Mouse (Mus musculus): ENCODE measurements around the gene Rsph3b.
A peak's percentile ranks its signal among the peaks of the same experiment; 100 is the strongest.
"Not testable (repeated sequence)": the region's sequence is repeated elsewhere in the genome, so short reads cannot be mapped to it uniquely, and the experiment has no call there.

The Rsph3b gene

DNA sequence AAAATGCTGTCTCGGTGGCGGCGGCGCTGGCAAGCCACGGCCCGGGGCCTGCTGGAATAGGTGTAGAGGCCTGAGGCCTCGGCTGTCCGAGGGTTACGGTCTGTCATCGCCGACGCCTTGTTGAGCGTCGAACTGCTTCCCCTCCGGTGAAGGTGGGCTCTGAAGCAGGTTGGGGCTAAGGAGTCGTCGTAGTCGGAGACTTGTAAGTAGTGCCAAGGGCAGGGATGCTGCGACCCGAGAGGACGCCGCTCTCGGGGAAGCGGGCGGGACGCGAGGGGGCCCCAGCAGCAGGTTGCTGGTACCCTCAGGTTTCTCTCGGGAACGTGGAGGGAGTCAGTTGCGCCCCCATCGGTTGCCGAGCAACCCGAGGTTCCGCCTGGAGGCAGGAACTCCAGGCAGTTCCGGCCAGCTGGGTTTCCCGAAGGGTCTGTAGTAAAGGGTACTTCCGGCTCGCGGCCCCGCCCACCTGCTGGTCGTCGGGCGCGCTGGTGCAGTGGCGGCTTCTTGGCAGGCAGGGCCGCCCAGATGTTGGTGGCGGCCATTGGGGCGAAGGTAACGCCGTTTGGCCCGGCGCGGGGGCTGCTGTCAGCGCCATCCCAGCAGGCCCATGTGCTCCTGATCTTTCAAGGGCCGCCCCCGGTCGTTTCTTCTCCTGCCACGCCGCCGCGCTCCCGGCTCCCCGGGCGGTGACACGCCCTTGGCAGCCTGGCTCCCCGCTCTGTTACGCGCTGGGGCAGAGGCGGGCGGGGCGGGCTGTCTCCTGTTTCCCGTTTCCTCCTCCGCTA lies at the start of gene Rsph3b:
Rsph3b (minus strand) TSS at position 699 of the 785 bp plus-strand sequence.
- DNase-seq = peak; percentile 60

DNA sequence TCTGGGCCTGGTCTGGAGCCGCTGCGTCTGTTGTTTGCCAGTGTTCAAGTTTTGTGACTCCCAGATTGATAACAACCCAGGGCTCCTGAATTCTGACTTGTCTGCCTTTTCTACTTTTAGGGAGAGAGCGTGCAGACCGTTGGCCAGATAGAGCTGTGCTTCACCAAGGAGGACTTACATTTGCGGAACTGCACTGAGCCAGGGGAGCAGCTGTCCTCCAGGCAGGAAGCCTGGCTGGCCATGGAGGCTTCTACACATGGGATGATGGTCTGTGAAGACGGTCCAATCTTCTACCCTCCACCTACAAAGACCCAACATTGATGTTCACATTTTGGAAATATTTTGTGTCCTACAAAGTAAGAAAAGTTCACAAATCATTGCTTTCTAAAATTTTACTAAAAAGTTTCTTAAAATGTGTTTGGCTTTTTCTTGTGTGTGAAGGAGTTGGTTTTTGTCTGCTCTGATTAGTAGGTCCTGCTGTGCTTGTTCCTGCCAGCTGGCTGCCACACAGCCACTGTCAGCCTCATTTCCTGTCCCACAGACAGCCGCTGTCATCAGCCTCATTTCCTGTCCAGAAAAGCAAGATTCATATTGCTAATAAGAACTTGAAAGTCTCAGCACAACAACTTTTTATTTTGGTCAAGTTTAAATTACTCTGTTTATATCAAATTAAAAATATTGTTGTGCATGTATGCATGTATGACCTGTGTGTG lies 49.5 kb upstream of the Rsph3b start:
- not testable (repeated sequence) for DNase-seq

DNA sequence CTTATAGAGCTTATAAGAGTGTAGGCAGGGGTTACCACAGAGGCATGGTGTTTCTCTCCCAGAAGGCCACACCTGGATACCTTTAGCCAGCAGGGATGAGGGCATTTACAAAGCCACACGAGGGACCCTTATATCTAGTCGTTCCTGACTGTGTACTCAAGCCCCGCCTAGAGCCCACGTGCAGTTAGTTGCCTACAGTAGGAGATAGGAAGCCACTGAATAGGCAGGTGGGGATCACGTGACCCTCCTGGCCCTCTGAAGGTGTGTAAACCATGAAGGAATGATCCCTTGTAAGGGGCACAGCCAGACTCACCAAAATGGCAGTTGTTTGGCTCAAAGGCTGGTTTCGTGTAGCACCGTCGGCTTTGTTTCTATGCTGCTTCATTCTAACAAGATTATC lies 48.3 kb upstream of the Rsph3b start:
- not testable (repeated sequence) for DNase-seq

DNA sequence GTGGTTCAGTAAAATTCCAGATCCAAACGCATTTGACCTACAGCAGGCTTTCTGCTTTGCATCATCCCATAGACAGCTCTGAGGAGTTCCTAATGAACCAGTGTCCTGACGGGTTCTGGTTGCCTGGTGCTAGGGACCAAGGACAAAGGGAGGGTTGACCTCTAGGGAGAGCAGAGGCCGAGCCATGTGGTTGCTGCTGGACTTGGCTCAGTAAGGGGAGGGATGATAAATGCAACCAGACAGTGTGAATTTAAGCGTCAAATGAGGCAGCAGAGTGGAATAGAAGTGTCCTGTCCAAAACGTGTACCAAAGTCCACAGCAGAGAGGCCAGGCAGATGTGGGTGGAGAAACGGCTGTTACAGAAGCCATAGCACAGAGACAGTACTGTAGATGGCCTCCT lies 47.0 kb upstream of the Rsph3b start:
- not testable (repeated sequence) for DNase-seq

DNA sequence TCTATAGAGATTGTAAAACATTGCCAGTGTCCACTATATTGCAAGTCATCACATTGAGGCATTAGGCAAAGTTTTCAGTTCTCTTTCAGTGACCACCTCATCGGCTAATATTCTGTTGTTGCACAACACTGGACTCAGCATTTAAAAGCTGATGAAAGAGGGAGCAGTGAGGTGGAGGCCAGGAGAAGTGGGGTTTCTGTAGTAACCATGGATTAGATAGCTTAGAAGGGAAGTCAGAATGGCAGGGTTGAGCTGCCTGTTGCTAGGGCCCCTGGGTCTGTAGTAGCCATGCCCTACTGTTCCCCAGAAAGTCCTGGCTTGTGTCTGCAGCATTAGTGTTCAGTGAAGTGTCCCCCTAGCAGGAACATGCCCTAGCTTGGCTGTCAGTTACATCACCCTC lies 37.6 kb upstream of the Rsph3b start:
- not testable (repeated sequence) for DNase-seq

DNA sequence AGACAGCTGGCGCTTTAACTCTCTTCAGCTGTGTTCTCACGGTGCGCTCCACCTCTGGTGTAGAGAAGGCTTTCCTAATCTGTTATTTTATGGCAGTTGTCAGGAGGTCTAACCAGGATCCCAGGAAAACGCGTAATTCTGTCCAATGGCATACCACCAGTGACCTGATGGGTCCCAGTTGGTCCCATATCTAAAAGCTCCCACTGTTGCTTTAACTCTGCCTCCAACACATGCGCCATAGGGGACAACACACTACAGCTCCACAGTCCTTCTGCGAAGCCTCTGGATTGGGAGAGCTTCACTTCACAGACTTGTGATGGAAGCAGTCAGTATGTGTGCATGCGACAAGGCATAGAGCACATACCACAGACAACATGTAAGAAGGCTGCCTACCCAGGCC lies 31.7 kb upstream of the Rsph3b start:
- DNase-seq = not testable (repeated sequence)

DNA sequence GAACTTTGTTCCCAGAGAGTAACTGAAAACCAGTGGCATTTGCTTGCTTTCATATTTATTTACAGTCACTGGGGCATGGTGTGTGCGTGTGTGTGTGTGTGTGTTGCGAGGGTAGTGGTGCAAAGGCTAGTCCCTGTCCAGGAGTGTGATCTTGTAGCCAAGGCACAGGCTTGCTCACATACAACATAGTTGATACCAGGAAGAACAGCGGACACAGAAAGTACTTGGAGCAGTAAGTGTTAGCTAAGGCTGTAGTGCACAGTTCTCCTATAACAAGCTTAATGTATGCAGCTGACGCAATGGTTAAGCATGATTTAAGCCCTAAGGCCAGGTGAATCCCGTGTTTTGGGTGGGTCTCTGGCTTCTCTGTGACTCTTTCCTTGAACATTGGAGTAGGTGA lies 30.9 kb upstream of the Rsph3b start:
- not testable (repeated sequence) for DNase-seq

DNA sequence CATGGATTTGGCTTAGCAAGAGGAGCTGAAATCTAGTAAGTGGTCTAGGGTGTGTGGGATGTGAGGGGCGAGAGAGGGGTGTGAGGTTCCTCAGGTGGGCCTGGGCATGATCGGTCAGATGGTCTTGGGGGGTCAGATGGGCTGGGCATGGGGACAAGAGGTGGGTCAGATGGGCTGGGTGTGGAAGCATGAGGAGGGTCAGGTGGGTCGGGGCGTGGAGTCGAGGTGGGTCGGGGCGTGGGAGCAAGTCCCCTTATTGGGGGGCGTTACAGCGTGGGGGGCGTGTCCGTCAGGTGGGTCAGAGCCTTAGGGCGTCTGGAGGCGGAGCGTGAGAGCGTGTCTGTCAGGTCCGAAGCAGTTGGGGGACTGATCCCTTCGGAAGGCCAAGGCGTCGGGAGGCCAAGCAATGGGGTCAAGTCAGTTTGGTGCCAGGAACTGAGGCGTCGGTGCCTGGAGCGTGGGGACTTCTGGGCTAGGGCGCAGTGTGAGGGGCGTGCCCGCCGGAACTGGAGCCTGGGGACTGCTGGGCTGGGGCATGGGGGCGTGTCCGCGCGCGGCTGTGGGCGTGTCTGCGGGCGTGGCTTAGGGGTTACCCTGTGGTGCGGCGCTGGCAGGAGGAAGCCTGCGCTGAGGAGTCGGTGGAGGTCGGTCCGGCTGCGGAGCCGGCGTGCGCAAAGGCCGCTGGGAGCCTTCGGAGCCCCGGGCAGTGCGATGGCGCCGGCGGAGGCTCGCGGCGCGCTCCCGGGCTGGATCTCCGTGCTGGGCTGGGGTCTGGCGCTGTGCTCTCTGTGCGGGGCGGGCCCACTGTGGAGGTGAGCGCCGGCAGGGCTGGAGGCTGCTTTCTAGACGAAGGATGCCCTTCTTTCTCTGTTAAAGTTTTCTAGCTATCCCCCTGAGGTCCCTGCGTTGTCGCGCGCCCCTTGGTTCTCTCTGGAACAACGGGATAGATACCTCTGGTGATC lies 30.1 kb upstream of the Rsph3b start, which contains the start of gene Gm49721:
Gm49721 (plus strand) TSS at position 618 of the 962 bp plus-strand sequence.
- not testable (repeated sequence) for DNase-seq

DNA sequence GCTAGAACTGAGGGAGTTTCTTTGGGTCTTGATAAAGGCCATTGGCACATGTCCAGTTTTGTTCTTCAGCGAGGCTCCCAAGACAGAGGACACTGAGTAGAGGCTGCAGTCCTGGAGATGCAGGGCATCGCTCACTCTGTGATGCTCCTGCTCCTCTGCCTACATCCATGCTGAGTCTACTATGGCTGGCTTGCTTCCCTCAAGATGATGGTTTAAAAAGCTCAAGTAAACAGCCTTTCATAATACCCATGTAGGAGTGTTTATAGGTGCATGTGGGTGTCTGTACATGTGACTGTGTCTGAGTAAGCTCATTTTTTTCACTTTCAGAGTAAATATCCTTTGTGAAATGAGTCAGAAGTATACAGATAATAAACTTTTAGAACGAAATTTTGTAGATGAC lies 26.5 kb upstream of the Rsph3b start:
- DNase-seq = not testable (repeated sequence)

DNA sequence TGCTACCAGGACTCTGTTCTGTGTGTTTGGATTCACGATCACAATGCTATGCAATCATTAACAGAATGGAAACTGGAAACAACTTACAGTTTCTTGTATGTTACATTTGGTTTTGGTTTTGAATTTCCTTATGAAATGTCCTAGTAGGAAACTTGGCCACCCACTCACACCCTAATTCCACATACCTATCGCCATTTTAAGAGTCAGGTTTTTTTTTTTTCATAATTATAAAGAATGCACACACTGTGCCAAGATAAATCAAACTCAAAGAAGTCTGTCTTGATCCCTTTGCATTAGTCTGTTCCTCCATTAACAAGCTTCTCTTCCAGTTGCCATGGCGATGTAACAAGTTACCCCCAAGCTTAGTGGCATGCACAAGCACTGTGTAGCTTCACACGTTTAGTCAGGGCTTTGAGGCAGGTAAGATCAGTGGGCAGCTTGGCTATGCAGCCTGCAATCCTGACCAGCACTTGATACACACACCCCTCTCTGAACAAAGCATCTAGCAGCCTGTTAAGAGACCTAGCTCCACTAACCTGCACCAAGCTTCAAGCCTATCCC lies 24.4 kb upstream of the Rsph3b start:
- DNase-seq = not testable (repeated sequence)

DNA sequence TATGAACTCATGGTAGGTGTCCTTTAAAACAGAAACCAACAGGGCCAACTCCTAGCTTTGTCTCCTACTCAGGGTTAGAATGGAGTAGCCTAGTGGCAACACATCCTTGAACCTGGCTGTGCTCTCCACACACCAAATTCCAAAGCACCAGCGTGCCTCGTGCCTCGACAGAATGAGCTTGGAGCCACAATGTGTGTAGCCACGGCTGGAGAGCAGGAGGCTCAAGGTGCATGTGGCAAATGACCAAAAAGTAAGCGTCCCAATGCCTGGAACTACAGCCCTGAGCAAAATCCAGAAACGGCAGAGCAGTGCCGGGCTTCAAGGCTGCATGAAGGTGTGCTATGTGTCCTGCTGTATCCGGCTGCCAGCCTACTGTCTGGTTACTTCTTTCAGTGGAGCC lies 22.8 kb upstream of the Rsph3b start:
- not testable (repeated sequence) for DNase-seq

DNA sequence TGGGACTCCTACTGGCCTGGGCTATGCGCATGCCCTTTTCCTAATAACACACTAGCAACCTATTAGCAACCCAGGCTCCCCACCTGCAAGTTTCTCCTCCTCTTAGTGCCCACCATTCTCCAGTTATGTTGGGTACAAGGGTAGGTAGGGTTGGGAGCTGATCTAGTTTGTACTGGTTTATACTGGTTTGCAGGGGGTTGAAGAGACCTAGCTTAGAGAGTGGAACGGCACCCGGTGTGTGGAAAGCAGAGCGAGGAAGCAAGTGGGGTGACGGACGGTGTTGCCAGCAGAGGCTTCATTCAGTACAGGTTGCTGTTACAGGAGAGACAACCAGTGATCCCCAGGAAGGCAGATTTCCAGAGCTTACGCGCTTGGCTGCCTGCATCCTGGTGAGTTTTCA lies 21.9 kb upstream of the Rsph3b start, which contains the start of gene Rnaset2b:
Rnaset2b (plus strand) TSS at position 301 of the 400 bp plus-strand sequence.
- DNase-seq = not testable (repeated sequence)

DNA sequence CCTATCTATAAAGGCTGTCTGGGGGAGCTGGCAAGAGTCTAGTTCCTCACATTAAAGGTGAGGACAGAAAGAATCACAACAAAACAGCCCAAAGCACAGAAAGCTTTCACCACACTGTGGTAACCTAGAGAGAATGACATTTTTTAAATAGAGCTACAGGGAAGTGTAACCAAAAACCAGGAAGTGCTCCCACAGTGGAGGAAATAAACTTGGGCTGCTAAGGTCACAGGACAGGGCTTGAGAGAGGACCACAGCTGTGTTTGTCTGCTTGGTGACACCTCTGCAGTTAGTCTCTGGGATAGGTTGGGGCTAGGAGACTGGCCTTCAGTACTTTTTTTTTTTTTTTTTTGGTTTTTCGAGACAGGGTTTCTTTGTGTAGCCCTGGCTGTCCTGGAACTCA lies 19.2 kb upstream of the Rsph3b start:
- DNase-seq = not testable (repeated sequence)

DNA sequence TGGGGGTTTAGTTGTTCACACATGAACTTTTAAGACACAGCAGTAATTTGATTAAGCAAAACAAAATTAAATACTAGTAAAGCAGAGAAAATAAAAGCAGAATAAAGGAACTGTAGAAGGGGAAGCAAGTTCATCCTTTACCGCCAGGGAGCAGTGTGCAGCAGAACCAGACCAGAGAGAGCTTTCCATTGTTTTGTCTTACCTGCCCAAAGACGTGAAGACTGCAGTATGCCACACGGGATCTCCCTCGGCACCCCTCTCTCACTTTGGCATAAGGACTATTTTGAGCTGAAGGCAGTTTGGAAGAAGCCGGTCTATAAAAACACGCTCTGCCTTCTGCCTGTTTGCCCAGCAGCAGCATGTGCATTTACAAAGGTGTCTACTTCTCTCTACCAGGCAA lies 16.9 kb upstream of the Rsph3b start:
- DNase-seq = not testable (repeated sequence)

DNA sequence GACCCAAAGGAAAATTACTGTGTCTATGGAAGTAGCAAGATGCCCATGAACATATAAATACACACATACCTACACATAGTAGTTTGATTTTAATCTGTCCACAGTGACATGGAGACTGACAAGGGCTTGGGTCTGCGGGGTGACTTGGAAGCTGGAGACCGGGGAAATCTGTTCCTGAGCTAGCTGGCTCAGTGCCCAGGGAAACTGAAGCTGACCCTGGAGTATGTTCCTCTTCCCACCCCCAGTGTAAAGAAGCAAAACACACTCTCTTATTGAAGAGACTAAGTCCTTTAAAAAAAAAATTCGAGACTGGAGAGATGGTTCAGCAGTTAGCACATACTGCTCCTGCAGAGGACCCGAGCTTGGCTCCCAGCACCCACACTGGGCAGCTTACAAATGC lies 14.5 kb upstream of the Rsph3b start:
- DNase-seq = not testable (repeated sequence)

DNA sequence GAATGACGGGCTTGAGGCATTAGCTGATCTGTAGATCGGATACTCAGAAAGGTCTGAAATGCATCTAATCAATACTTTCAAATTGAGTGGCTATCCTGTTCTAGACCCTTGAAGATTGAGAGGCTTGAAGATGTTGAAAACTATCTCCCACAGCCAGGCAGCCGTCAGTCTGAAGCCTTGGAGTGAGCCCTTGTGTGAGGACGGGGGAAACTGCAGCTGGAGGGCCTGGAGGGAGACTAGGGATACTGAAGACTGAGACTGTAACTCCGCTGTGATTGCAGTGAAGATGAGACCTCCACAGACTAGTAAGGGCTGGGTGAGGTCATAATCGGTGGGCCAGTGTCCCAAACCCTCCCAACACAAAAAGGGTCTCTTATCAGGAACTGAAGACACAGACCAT lies 13.9 kb upstream of the Rsph3b start:
- not testable (repeated sequence) for DNase-seq

DNA sequence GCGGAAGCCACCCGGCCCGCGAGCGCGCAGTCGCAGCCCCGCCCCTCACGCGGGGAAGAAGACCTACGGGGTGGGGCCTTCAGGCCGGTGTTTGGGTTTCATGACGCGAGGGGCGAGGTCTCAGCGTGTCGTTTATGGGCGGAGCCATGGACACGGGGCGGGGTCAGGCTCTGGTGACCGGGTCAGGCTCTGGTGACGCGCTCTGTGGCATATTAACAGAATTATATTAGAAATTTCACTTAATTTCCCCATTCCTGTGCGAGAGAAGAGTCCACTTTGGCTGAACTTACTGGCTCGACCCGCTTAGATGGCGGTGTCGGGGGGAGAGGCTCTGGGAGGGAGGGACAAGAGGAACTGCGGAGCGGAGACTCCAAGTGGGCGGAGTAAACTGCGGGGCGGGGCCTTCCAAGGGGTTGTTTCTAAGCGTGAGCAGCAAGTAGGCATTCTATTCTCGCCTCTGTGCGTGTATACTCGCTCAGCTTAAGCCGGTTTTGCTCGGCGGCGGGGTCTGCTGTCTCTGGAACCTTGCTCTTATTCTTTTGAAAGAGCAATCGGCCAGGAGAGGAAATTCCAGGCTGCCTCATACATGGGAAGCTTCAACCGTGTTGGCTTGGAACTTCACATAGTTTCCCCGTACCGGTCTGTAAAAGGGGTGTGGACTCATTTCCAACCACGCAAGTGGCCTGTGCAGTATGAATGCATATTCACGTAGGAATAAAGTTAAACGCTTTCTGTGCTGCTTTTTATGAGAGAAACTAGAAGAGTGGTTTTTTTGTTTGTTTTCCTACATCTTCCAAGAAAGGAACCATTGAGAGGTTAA lies 12.9 kb upstream of the Rsph3b start:
- peak; percentile 67 for DNase-seq

DNA sequence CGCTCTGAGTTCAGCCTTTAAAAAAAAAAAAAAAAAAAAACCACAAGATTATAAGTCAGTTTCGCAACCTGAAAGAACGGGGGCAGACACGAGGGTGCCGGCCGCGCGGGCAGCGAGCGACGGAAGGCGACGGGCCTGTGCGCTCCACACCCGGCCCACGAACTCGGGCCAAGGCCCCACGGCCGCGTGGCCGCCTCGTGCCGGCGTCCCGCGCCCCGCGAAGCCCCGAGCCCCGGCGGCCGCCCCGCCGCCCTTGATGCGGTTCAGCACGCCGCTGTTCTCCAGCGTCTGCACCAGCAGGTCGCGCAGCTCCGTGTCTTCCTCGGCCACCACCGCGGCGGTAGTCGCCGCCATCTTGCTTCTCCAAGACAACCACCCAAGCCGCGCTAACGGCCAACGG lies 12.3 kb upstream of the Rsph3b start, which contains the start of gene Tagap1:
Tagap1 (minus strand) TSS at position 381 of the 400 bp plus-strand sequence.
- DNase-seq = not testable (repeated sequence)

DNA sequence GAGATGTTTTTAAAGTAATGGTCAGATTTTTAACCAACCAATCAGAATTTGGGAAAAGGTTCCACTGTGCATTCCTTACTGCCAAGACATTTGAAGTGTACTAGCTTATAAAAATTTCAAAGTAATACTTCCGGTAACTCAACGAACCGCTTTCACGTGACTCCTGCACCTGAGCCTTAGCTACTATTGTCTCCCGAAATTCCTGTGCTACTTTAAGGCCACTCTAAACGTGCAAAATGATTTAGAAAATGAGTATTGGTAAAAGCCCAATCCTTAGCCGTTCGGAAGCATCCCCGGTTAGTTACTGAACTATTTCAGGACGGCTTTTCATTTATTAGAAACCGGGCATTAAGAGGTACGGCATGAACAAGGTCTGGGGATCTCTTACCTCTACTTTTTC lies 11.9 kb upstream of the Rsph3b start:
- DNase-seq = not testable (repeated sequence)

DNA sequence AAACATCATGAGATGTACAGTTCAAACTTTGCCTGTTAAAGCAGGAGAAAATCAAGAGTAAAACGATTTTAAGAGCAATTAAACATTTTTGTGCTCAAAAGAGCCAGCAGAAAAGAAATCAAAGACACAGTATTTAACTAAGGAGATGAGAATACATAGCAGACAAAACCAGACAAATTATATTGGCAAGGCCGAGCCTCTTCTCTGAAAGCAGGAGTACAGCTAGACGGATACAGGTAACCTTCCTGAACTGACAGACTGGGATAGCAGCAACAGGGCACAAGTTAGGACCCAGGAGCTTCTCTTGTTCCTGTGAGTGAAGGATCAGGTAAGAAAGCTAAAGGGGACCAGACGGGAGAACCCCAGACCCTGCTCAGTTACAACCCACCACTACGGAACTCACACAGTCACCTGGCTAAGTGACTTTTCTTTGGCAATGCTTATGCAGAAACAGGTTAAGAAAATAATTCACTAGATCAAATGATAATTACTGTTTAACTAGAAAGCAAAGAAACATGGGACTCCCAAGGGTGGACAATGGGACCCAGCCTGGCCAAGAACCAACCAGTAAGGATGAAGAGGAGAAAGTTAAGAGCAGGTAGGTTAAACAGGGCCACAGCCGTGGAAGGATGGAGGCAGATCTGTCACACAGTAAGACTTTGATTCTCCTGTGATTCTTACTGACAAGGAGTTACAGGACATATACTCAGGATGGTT lies 11.2 kb upstream of the Rsph3b start:
- DNase-seq = not testable (repeated sequence)

DNA sequence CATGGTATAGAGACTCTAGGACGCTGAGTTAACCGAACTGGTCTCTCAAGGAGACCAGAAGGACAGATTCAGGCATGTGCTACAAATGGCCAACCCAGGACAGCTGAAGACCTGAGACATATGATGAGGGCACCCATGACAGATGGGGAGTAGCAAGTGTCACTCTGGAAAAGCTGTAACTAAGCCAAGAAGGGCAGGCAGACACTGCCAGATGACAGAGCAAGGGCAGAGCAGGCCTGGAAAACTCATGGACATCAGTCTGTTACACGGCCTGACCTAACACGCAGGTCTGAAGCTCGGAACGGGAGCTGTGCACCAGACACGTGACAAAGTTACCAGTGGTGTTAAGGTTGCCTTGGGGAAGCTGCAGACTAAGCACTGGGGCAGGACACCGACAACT lies 10.4 kb upstream of the Rsph3b start:
- DNase-seq = not testable (repeated sequence)

Data from cerebellum, adult 9-10 months (tissue).